Mouse (Mus musculus) adrenal gland (tissue): ENCODE data around the gene Rap2c.

Source experiments
- intact Hi-C: fragments of 180-260 bp; cut with DNase I; formaldehyde crosslinking; loops from one replicate; pipeline ENCODE4 v1.15.1; 2025
- long read RNA-seq, 2 experiments: library from polyadenylated mRNA; unstranded; transcript quantifications; one replicate each; pipeline ENCODE4 v2.0.0; 2020; ENCODE audit warnings: borderline replicate concordance in 1 of 2; ENCODE audit not compliant: insufficient replicate concordance in 1 of 2

The Rap2c gene
- long read RNA-seq, experiment 1, partial matches to known transcripts, result 0 of 2 reads
- long read RNA-seq, experiment 1, other reads (novel, unspliced or antisense), result 1 of 2 reads
- long read RNA-seq, experiment 2, transcript Rap2c-201 (3 exons, 3,545 nt), result major isoform, 5 of 6 reads
- long read RNA-seq, experiment 2, partial matches to known transcripts, result 1 of 6 reads
- long read RNA-seq, experiment 2, other reads (novel, unspliced or antisense), result 0 of 6 reads

- intact Hi-C loops, result no loop called here
Measured at GRCm38 (mm10) chrX:51017851-51018785, at the start of gene Rap2c. Rap2c (minus strand) TSS chrX:51018018.

DNA sequence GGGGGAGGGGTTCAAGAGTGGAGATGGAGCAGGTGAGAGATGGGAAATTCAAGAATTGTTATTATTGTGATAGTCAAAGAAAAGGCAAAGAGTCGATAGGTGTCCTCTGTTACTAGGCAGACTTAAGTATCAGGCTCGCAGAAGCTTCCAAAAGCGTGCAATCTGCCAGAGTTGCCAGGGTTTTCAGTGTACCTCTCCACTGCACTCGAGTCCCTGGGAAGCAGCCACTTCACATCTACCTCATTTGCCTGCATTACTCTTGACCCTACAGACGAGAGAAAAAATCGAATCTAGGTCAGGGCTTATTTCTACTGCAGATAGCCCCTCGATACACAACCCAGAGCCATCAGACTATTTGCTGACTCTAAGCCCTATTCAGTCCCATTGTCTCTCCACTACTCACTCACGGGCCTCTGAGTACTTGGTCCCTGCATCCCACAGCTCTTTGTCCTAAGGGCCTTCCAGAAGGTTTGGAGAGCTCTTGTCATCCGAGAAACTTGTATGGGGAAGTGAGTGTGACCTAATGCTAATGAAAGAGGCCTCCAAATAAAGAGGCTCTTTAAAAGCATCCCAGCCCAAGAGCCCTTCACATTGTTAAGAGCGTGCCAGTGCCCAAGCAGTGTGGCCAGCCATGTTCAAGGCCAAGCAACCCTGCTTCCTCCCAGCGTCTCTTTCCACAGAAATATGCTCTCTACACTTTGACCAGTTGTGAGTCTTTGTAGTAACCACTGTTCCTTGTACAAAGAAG, 48.9 kb upstream of the Rap2c start:
- intact Hi-C loops, result loop anchor here (5.0 to 10.0 kb wide), 2 partner anchors 306 to 392 kb away; no protein-coding TSS in a partner anchor

- intact Hi-C loops, result loop anchor here (5.0 to 10.0 kb wide), 2 partner anchors 307 to 391 kb away; no protein-coding TSS in a partner anchor
Measured at GRCm38 (mm10) chrX:51065773-51066172, 48.0 kb upstream of the Rap2c start.

DNA sequence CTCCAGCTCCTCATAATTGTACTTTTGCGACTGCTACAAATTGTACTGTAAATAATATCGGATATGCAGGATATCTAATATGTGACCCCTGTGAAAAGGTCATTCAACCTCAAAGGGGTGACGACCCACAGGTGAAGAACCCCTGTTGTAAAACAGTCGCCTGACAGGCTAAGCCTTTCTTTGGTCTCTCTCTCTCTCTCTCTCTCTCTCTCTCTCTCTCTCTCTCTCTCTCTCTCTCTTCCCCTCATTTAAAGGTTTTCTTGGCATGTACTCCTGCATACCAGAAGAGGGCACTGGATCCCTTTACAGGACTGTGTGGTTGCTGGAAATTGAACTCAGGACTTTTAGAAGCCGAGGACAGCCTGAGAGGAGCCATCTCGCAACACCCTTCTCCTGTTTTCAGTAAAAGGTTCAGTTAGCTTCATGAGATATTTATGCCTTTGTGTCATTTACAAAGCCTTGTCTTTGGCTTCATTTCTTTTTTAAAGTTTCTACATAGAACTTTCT, 47.4 kb upstream of the Rap2c start:
- intact Hi-C loops, result loop anchor here (5.0 to 10.0 kb wide), 2 partner anchors 307 to 390 kb away; no protein-coding TSS in a partner anchor

GRCm38 (mm10) chrX:51060220-51060619, 42.4 kb upstream of the Rap2c start:
- intact Hi-C loops, result loop anchor here (10.0 kb wide), 1 partner anchor 385 kb away; no protein-coding TSS in a partner anchor

DNA sequence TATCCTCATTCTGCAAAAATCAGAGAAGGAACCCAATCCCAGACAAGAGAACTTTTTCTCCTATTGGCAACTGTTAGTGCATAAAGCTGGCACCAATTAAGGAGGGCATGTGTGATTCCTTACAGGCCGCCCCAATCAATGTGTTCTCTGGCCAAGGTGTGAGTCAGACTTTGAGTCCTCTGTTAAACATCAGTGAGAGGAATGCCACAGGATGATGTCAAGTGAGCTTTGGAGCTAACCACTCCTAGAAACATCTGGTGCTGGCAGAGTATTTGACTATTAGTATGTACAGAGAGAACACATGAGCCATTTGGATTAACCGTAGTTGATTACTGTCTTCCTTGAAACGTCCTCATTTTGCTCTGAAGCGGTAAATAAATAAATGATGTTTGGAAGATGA, 40.9 kb upstream of the Rap2c start:
- intact Hi-C loops, result no loop called here

DNA sequence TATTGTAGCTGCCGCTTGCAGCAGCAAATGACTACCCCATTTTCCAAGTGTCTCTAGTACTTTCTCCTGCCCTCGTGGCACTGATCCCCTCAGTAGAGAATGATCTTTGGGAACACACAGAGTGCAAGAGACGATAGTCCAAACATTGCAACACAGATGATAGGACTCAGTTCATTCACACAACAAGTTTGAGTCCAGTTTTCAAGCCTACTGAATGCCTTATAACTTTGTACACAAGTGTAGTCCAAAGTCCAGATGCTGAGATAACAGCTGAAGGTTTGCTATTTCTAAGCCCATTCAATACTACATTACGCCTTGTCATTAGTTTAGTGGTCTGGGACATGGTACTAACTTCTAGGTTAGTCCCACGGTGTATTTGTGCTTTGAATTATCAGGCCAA, 40.5 kb upstream of the Rap2c start:
- intact Hi-C loops, result no loop called here

- intact Hi-C loops, result no loop called here
Measured at GRCm38 (mm10) chrX:51051680-51052461, 34.1 kb upstream of the Rap2c start.

DNA sequence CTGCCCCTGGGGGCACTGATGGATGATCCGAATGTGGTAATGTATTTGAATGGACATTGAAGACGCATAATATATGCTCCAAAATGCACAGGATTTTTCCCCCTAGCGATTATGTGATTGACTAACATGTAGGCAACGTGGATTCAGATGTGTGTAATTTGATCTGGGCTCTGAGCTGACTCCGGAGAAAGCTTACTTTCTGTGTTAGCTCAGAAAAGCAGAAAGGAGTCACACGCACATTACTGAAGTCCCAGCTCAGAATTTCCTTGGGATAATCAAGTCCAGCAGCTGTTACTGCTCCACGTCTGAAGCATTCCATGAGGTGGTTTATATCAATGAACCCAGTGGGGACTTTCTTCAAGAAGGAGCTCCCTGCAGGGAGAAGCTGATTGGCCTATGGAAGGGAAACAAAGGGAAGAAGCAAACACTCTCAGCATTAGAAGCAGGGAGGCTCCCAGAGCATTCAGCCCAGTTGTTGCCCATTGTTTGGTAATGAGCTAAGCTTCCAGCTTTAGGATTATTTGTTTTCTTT, 17.9 kb upstream of the Rap2c start:
- intact Hi-C loops, result no loop called here

GRCm38 (mm10) chrX:51019884-51020283, 2.1 kb upstream of the Rap2c start:
- intact Hi-C loops, result no loop called here

DNA sequence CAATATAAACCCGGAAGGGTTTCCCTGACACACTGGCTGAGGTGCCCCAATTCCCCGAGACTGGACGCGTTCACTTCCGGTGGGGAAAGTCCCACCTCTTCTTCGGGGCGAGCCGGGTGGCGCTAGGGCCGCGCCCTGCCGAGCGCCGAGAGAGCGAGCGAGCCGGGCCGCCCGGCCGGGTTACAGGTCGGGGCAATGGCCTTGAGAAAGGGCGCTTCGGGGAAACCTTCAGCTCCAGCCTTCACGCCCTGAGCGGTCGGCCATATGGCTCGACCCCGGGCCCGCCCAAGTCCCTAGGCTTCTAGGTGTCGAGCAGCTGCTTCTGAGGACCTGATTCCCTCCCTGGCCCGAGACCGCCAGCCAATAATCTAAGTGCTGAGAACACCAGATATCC, 965 bp upstream of the Rap2c start:
- intact Hi-C loops, result no loop called here

DNA sequence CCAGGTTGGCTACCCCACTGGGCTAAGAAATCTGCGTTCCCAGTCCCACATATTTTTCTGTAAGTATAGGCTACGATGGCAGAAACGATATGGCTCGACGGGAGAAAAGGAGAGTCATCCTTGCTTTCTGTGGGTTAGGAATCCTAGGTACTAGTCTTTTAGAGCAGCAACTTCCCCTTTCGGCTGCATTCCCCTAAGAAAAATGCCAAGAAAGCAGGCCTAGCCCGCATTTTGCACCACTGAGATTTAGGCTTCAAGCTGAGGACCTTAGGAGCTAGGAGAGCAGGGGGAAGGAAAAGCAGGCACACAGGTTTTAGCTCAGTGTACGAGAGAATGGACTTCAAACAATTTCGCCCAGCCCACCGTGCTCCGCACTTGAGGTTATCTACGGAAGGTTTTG, 892 bp downstream of the Rap2c start:
- intact Hi-C loops, result no loop called here

GRCm38 (mm10) chrX:51012280-51012679, 5.5 kb downstream of the Rap2c start:
- intact Hi-C loops, result no loop called here

GRCm38 (mm10) chrX:51010323-51010722, 7.5 kb downstream of the Rap2c start:
- intact Hi-C loops, result no loop called here

GRCm38 (mm10) chrX:51000791-51001190, 17.0 kb downstream of the Rap2c start:
- intact Hi-C loops, result no loop called here

DNA sequence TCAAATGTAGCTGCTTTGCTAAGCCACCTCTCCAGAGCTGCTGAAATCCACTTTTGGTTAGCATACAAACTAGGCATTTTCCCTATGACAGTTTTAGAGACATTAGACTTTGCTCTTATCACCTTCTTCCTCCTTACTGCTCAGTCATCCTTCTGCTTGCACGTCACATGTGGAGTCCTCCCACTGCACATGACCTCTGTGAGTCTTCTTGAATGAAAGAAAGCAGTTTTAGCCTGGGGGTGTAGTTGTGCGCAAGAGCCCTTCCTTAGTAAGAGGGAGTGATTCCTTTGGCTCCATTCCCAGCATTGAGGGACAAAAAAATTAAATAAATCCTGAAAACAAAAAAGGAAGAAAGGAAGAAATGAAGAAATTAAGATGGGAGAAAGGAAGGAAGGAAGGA, 22.5 kb downstream of the Rap2c start:
- intact Hi-C loops, result no loop called here

DNA sequence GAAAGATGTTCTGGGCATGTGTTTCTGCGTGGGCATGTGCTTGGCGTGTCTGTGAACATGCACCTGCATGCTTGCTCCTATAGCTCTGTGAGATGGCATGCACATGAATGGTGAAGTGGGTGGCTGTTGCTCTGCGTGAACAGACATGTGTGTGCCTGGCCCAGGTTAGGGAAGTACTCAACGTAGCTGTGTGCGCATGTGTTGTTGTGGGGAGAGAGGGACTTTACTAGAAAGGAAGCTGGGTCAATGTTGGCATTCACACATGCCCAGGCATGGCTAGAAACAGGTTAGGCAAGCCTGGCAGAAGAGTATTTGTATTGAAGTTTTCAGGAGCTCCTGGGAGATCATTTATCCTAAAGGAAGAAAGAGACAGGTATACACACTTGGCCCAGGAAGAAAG, 26.5 kb downstream of the Rap2c start:
- intact Hi-C loops, result no loop called here

- intact Hi-C loops, result no loop called here
Measured at GRCm38 (mm10) chrX:50989940-50990339, 27.9 kb downstream of the Rap2c start.

GRCm38 (mm10) chrX:50988581-50988980, 29.2 kb downstream of the Rap2c start:
- intact Hi-C loops, result no loop called here

DNA sequence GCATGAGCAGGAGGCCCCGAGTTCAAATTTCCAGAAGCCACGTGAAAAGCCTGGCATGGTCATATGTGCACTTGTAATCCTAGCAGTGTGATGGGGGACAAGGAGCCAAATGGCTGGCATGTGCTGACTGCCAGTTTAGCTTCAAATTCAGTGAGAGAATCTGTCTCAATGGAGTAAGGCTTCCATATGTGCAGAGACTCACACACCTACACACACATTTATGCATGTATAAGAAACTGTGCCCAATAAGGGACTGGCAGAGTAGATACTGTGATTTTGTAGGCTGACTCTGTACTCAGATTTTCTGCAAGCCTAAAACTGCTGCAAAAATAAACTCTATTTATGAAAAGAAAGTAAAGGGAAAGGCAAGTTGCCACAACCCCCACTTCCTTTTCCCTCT, 39.4 kb downstream of the Rap2c start:
- intact Hi-C loops, result no loop called here
